Mouse (Mus musculus) CH12.LX (cell line): ENCODE measurements around the gene Fkbp1b. TPM values are rescaled to one million over a fixed set of nuclear protein-coding genes. Genes with fewer than 3 reads are reported as not detected.
"Not testable (repeated sequence)": the region's sequence is repeated elsewhere in the genome, so short reads cannot be mapped to it uniquely, and the experiment has no call there.

Source experiments
- DNase-seq: peaks from one replicate; pipeline ENCODE4 v3.0.0-alpha.2; 2013; ENCODE audit errors: extremely low read depth
- H3K27ac ChIP-seq: 2 replicates; pipeline ENCODE4 v1.5.1; 2012; ENCODE audit warnings: low read depth, mild to moderate bottlenecking, control low read depth, moderate library complexity; ENCODE audit not compliant: insufficient read depth
- H3K27me3 ChIP-seq: replicated peaks from 2 replicates; pipeline ENCODE3; 2012; ENCODE audit warnings: inconsistent platforms
- H3K36me3 ChIP-seq, 2 experiments: replicated peaks in 1 of 2; 2 replicates each; pipeline versions ENCODE3 to v1.6.1; 2012; ENCODE audit warnings: inconsistent platforms in 1 of 2, low read length in 1 of 2, mild to moderate bottlenecking in 1 of 2, mixed read lengths in 1 of 2, moderate library complexity in 1 of 2; ENCODE audit not compliant: control insufficient read depth in 1 of 2, insufficient read depth in 1 of 2
- H3K4me1 ChIP-seq, 2 experiments: 2 replicates each; pipeline ENCODE4 v1.6.1; 2012; ENCODE audit warnings: inconsistent platforms in 1 of 2, moderate library complexity in 1 of 2; ENCODE audit not compliant: insufficient read depth in 2 of 2, control insufficient read depth in 1 of 2
- H3K4me2 ChIP-seq: 2 replicates; pipeline ENCODE4 v1.6.1; 2012; ENCODE audit warnings: low read depth, mild to moderate bottlenecking, control low read depth; ENCODE audit not compliant: poor library complexity, insufficient read depth, severe bottlenecking
- H3K4me3 ChIP-seq, 3 experiments: fragments of 150-350 bp in 1 of 3; sonication (generic) in 1 of 3; replicated peaks in 1 of 3; 2 replicates each; pipeline versions ENCODE3 to v1.5.1; 2011 to 2012; ENCODE audit warnings: low read depth in 2 of 3, low read length in 2 of 3, mild to moderate bottlenecking in 2 of 3, moderate library complexity in 2 of 3, control low read depth in 1 of 3, improper control_type of control experiment in 1 of 3, inconsistent platforms in 1 of 3, mixed read lengths in 1 of 3; ENCODE audit not compliant: poor library complexity in 1 of 3
- H3K79me2 ChIP-seq: replicated peaks from 2 replicates; pipeline ENCODE4 v1.6.1; 2012; ENCODE audit warnings: mild to moderate bottlenecking, moderate library complexity; ENCODE audit not compliant: control insufficient read depth, poor library complexity, insufficient read depth, severe bottlenecking; ENCODE audit errors: extremely low read depth
- H3K9ac ChIP-seq: 2 replicates; pipeline ENCODE4 v1.6.1; 2012; ENCODE audit warnings: low read depth, mild to moderate bottlenecking, control low read depth, moderate library complexity; ENCODE audit not compliant: insufficient read depth
- H3K9me3 ChIP-seq: replicated peaks from 2 replicates; pipeline ENCODE3; 2012; ENCODE audit warnings: low read length, inconsistent platforms, mixed read lengths
- BHLHE40 ChIP-seq: IDR thresholded peaks from 2 replicates; pipeline ENCODE4 v1.6.1; 2011; ENCODE audit warnings: mild to moderate bottlenecking, low read depth, low read length, improper control_type of control experiment
- CTCF ChIP-seq, 2 experiments: IDR thresholded peaks in 1 of 2; conservative IDR thresholded peaks in 1 of 2; 2 replicates each; pipeline ENCODE4 v1.5.1; 2011 to 2012; ENCODE audit warnings: low read depth in 2 of 2, low read length in 2 of 2, improper control_type of control experiment in 1 of 2, inconsistent platforms in 1 of 2, mild to moderate bottlenecking in 1 of 2, moderate library complexity in 1 of 2
- EP300 ChIP-seq: IDR thresholded peaks from 2 replicates; pipeline ENCODE4 v1.6.1; 2011; ENCODE audit warnings: low read length, improper control_type of control experiment
- GABPA ChIP-seq: IDR thresholded peaks from 2 replicates; pipeline ENCODE4 v1.6.1; 2012; ENCODE audit warnings: low read depth, low read length, improper control_type of control experiment, inconsistent platforms; ENCODE audit not compliant: insufficient replicate concordance
- HCFC1 ChIP-seq: IDR thresholded peaks from 2 replicates; pipeline ENCODE4 v1.6.1; 2012; ENCODE audit warnings: low read depth, mild to moderate bottlenecking, inconsistent platforms, low read length, improper control_type of control experiment
- IRF4 ChIP-seq: IDR thresholded peaks from 2 replicates; pipeline ENCODE4 v1.6.1; 2014; ENCODE audit warnings: low read depth, mild to moderate bottlenecking, inconsistent platforms, low read length, improper control_type of control experiment
- JUN ChIP-seq: IDR thresholded peaks from 2 replicates; pipeline ENCODE4 v1.6.1; 2011; ENCODE audit warnings: low read depth, mild to moderate bottlenecking, low read length, improper control_type of control experiment, moderate library complexity; ENCODE audit not compliant: insufficient read depth
- JUND ChIP-seq: conservative IDR thresholded peaks from 2 replicates; pipeline ENCODE4 v1.6.1; 2011; ENCODE audit warnings: low read depth, low read length, improper control_type of control experiment
- MAX ChIP-seq: IDR thresholded peaks from 2 replicates; pipeline ENCODE4 v1.6.1; 2011; ENCODE audit warnings: low read length, improper control_type of control experiment
- MAZ ChIP-seq: IDR thresholded peaks from 2 replicates; pipeline ENCODE4 v1.6.1; 2012; ENCODE audit warnings: low read depth, mild to moderate bottlenecking, inconsistent platforms, low read length, improper control_type of control experiment, moderate library complexity
- MYC ChIP-seq: IDR thresholded peaks from 2 replicates; pipeline ENCODE4 v1.6.1; 2011; ENCODE audit warnings: low read depth, mild to moderate bottlenecking, improper control_type of control experiment, low read length
- NELFE ChIP-seq: IDR thresholded peaks from 2 replicates; pipeline ENCODE4 v1.6.1; 2011; ENCODE audit warnings: low read depth, low read length, improper control_type of control experiment
- NRF1 ChIP-seq: IDR thresholded peaks from 2 replicates; pipeline ENCODE4 v1.6.1; 2014; ENCODE audit warnings: low read depth, mild to moderate bottlenecking, inconsistent platforms, low read length, improper control_type of control experiment, moderate library complexity
- PAX5 ChIP-seq: IDR thresholded peaks from 2 replicates; pipeline ENCODE4 v1.6.1; 2012; ENCODE audit warnings: low read length, inconsistent platforms, mixed read lengths
- POLR2AphosphoS2 ChIP-seq: IDR thresholded peaks from 2 replicates; pipeline ENCODE4 v1.6.1; 2011; ENCODE audit warnings: low read depth, low read length, improper control_type of control experiment
- RAD21 ChIP-seq: IDR thresholded peaks from 2 replicates; pipeline ENCODE4 v1.6.1; 2011; ENCODE audit warnings: low read depth, mild to moderate bottlenecking, low read length, improper control_type of control experiment, moderate library complexity
- SIN3A ChIP-seq: IDR thresholded peaks from 2 replicates; pipeline ENCODE4 v1.6.1; 2012; ENCODE audit warnings: low read length, improper control_type of control experiment, inconsistent platforms
- SMC3 ChIP-seq: IDR thresholded peaks from 2 replicates; pipeline ENCODE4 v1.6.1; 2011; ENCODE audit warnings: low read depth, low read length, improper control_type of control experiment
- UBTF ChIP-seq: IDR thresholded peaks from 2 replicates; pipeline ENCODE4 v1.6.1; 2012; ENCODE audit warnings: low read depth, mild to moderate bottlenecking, inconsistent platforms, low read length, improper control_type of control experiment, moderate library complexity
- USF1 ChIP-seq: IDR thresholded peaks from 2 replicates; pipeline ENCODE4 v1.6.1; 2014; ENCODE audit warnings: low read depth, mild to moderate bottlenecking, inconsistent platforms, low read length, improper control_type of control experiment
- USF2 ChIP-seq: conservative IDR thresholded peaks from 2 replicates; pipeline ENCODE4 v1.6.1; 2011; ENCODE audit warnings: low read depth, low read length, improper control_type of control experiment
- ZC3H11A ChIP-seq: IDR thresholded peaks from 2 replicates; pipeline ENCODE4 v1.6.1; 2012; ENCODE audit warnings: low read depth, mild to moderate bottlenecking, inconsistent platforms, low read length, improper control_type of control experiment
- ZKSCAN1 ChIP-seq: IDR thresholded peaks from 2 replicates; pipeline ENCODE4 v1.6.1; 2012; ENCODE audit warnings: low read depth, inconsistent platforms, low read length, improper control_type of control experiment, borderline replicate concordance
- ZNF384 ChIP-seq: IDR thresholded peaks from 2 replicates; pipeline ENCODE4 v1.6.1; 2012; ENCODE audit warnings: low read depth, low read length, improper control_type of control experiment, inconsistent platforms
- dilution Hi-C: fragments of 300-500 bp; cut with MboI; formaldehyde crosslinking; loops from 2 replicates; pipeline ENCODE4 v1.14.3; 2020; ENCODE audit warnings: low sequenced_read_pairs; ENCODE audit not compliant: extremely low pct_unique_long_range_greater_than_20kb, extremely low pct_ligation_motif_present
- in situ Hi-C: fragments of 300-500 bp; cut with MboI; formaldehyde crosslinking; loops from 3 replicates; pipeline ENCODE4 v1.14.3; 2019; ENCODE audit warnings: low sequenced_read_pairs, low pct_ligation_motif_present, low pct_unique_long_range_greater_than_20kb, mixed read lengths
- polyA plus RNA-seq: library from polyadenylated mRNA; unstranded; fragments of >175 nt; gene quantifications from 2 replicates; pipeline ENCODE4 v1.2.1, GENCODE M21; 2012; ENCODE audit warnings: low read depth; ENCODE audit not compliant: insufficient read length
- total RNA-seq, 2 experiments: library from RNA; depleted of rRNA; stranded (reverse); fragments of 300-350 nt in 1 of 2; fragments of >200 nt in 1 of 2; gene quantifications; 2 replicates each; pipeline ENCODE4 v1.2.3; 2012 to 2014

Gene Fkbp1b
- total and polyA plus RNA-seq, 3 experiments = 0.38 TPM; not detected in 2

DNA sequence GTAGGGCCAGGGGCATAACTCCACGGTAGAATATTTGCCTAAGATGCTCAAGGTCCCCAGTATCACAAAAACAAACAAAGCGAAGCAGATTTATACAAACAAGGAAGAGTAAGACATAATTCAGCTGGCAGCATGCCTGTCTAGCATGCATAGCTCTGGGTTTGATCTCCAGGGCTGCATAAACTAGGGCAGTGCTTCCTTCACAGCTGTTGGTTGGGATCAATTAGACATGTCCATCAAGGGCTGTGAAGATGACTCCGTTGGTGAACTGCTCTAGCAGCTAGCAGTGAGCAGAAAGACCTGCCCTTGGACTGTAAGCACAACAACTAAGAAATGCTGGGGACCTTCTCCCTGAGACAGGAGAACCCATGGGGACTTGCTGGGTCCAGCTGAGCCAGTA is 29.7 kb downstream of the Fkbp1b start:
- no peak overlapping the region for H3K4me2 ChIP-seq
- peaks cover 0 to 4% of the 10 kb centered on the region in 2 experiments; a peak in 1 of 4 replicates for H3K4me1 ChIP-seq
- H3K27ac ChIP-seq = no peak overlapping the region
- no peaks in the 10 kb centered on the region for H3K79me2 ChIP-seq
- H3K27me3 ChIP-seq = peaks cover 2% of the 10 kb centered on the region
- dilution Hi-C loops = no loop called here
- no peak for TF ChIP-seq IRF4
- TF ChIP-seq EP300 = no peak
- TF ChIP-seq USF1 = no peak
- TF ChIP-seq POLR2AphosphoS2 = no peak
- TF ChIP-seq MYC = no peak
- TF ChIP-seq NELFE = no peak
- TF ChIP-seq UBTF = no peak
- TF ChIP-seq RAD21 = no peak
- TF ChIP-seq ZC3H11A = no peak
- TF ChIP-seq JUN = no peak
- no peak for TF ChIP-seq PAX5
- no peak for TF ChIP-seq ZKSCAN1
- TF ChIP-seq, all 38 proteins: peak for 0
- no peaks in the 10 kb centered on the region for H3K36me3 ChIP-seq
- no peak overlapping the region for H3K9ac ChIP-seq
- no peaks in the 10 kb centered on the region for H3K9me3 ChIP-seq
- no peak for DNase-seq
- in situ Hi-C loops = no loop called here
- no peak overlapping the region for H3K4me3 ChIP-seq

DNA sequence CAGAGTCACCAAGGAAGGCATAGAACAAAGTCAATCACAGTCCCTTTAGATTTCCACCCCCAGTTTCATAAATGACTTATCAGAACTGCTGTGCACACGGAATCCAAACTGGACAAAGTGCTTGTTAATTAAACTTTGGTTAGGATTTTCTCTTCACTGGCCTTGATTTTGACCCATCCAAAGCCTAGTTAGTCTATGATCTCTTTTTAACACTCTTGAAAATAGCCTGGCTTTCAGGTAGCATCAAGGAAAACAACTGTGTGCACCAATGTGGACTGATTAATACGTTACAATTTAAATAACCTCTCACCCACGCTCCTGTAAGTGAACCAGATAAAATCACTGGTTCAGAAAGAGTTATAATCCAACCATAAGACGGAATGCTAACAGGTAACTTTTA is 30.4 kb downstream of the Fkbp1b start:
- Histone ChIP-seq H3K4me1 (no peaks in the 10 kb centered on the region), H3K36me3 (no peaks in the 10 kb centered on the region), H3K9me3 (no peaks in the 10 kb centered on the region), H3K4me2 (no peak overlapping the region), H3K9ac (no peak overlapping the region), H3K79me2 (no peaks in the 10 kb centered on the region), H3K27me3 (peaks cover 2% of the 10 kb centered on the region), H3K4me3 (no peak overlapping the region), H3K27ac (no peak overlapping the region)
- dilution Hi-C loops = no loop called here
- in situ Hi-C loops = no loop called here
- no peak for DNase-seq
- no peak for TF ChIP-seq MAZ
- TF ChIP-seq JUND = no peak
- no peak for TF ChIP-seq HCFC1
- TF ChIP-seq NRF1 = no peak
- TF ChIP-seq RAD21 = no peak
- TF ChIP-seq UBTF = no peak
- no peak for TF ChIP-seq NELFE
- TF ChIP-seq MAX = no peak
- TF ChIP-seq SMC3 = no peak
- TF ChIP-seq IRF4 = no peak
- no peak for TF ChIP-seq BHLHE40
- no peak for TF ChIP-seq GABPA
- no peak for TF ChIP-seq CTCF (conservative IDR thresholded peaks at IDR 0.05 in 1 of 2, IDR thresholded peaks at IDR 0.05 in 1 of 2; ENCODE audit: low read depth in 2 of 2, low read length in 2 of 2)
- no peak for TF ChIP-seq ZNF384
- no peak for TF ChIP-seq USF2
- no peak for TF ChIP-seq SIN3A
- TF ChIP-seq EP300 = no peak
- no peak for TF ChIP-seq ZKSCAN1
- TF ChIP-seq USF1 = no peak
- no peak for TF ChIP-seq PAX5

DNA sequence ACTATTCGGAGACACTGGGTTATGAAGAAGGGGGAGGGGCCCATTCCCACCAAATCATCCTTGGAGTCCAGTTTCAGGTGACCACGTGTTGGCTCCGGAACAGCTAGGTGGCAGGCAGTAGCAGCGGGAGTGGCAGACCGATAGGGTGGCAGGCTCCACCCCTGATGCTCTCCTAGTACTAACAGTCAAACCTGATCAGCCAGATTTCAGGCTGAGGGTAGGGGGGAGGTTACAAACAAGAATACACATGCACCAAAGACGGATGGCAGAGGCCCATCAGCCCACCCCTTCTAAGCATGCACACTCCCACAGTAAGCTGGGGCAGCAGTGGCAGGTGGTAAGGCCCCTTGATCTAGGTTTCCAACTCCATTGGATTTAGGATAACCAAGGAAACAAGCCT is 43.9 kb downstream of the Fkbp1b start:
- H3K27me3 ChIP-seq, H3K79me2 ChIP-seq, H3K9ac ChIP-seq, H3K4me2 ChIP-seq, H3K36me3 ChIP-seq, H3K27ac ChIP-seq, in situ Hi-C loops, H3K4me3 ChIP-seq, H3K4me1 ChIP-seq, H3K9me3 ChIP-seq, dilution Hi-C loops, DNase-seq: not testable (repeated sequence)
